Mouse (Mus musculus) cerebellum, postnatal 25 days (tissue): ENCODE measurements around the gene Cers6.

Experiments used
- DNase-seq, 2 experiments: peaks; one replicate each; pipeline ENCODE4 v3.0.0; 2021; ENCODE audit warnings: mixed read lengths in 2 of 2

Cers6 gene

GRCm38 (mm10) chr2:68924344-68924743, 63.1 kb downstream of the Cers6 start:
- DNase-seq, result peak; percentile 84 to 91

GRCm38 (mm10) chr2:68925542-68925941, 64.3 kb downstream of the Cers6 start:
- no peak for DNase-seq

- DNase-seq, result no peak
These were observed 65.9 kb downstream of the Cers6 start for GRCm38 (mm10) chr2:68926913-68927790.

GRCm38 (mm10) chr2:68932240-68932639, 71.0 kb downstream of the Cers6 start:
- no peak for DNase-seq

- no peak for DNase-seq
These were observed 71.4 kb downstream of the Cers6 start for GRCm38 (mm10) chr2:68932656-68933055.

- DNase-seq, result no peak
These were observed 73.4 kb downstream of the Cers6 start for GRCm38 (mm10) chr2:68934651-68935050.

- no peak for DNase-seq
These were observed 74.6 kb downstream of the Cers6 start for GRCm38 (mm10) chr2:68935721-68936294.

- DNase-seq, result no peak
These were observed 75.5 kb downstream of the Cers6 start for GRCm38 (mm10) chr2:68936773-68937172.

- no peak for DNase-seq
These were observed 76.6 kb downstream of the Cers6 start for GRCm38 (mm10) chr2:68937833-68938232.

GRCm38 (mm10) chr2:68944898-68945297, 83.7 kb downstream of the Cers6 start:
- no peak for DNase-seq

GRCm38 (mm10) chr2:68945976-68946375, 84.7 kb downstream of the Cers6 start:
- no peak for DNase-seq

GRCm38 (mm10) chr2:68946819-68947218, 85.6 kb downstream of the Cers6 start:
- DNase-seq, result no peak

- no peak for DNase-seq
These were observed 87.9 kb downstream of the Cers6 start for GRCm38 (mm10) chr2:68949137-68949536.

GRCm38 (mm10) chr2:68949728-68950127, 88.5 kb downstream of the Cers6 start:
- no peak for DNase-seq

GRCm38 (mm10) chr2:68951706-68952105, 90.5 kb downstream of the Cers6 start:
- no peak for DNase-seq

- no peak for DNase-seq
These were observed 92.4 kb downstream of the Cers6 start for GRCm38 (mm10) chr2:68953688-68954087.

- no peak for DNase-seq
These were observed 94.3 kb downstream of the Cers6 start for GRCm38 (mm10) chr2:68955496-68955895.

- no peak for DNase-seq
These were observed 94.9 kb downstream of the Cers6 start for GRCm38 (mm10) chr2:68956146-68956545.

GRCm38 (mm10) chr2:68957831-68958230, 96.6 kb downstream of the Cers6 start:
- peak; percentile 53 to 57 for DNase-seq

- no peak for DNase-seq
These were observed 98.3 kb downstream of the Cers6 start for GRCm38 (mm10) chr2:68959573-68959972.

- no peak for DNase-seq
These were observed 98.8 kb downstream of the Cers6 start for GRCm38 (mm10) chr2:68960060-68960459.

- no peak for DNase-seq
These were observed 99.4 kb downstream of the Cers6 start for GRCm38 (mm10) chr2:68960620-68961019.

GRCm38 (mm10) chr2:68966360-68966759, 105.1 kb downstream of the Cers6 start:
- no peak for DNase-seq

GRCm38 (mm10) chr2:68968028-68968427, 106.8 kb downstream of the Cers6 start:
- peak in 1 of 2 experiments; percentile 27 for DNase-seq
